Mouse (Mus musculus) G1E (cell line): ENCODE results near the gene Tbc1d24. TPM values are rescaled to one million over a fixed set of nuclear protein-coding genes. Genes with fewer than 3 reads are reported as not detected.

ENCODE experiments used
- ATAC-seq: 2 replicates; pipeline ENCODE4 v1.8.0; 2016; ENCODE audit warnings: mild to moderate bottlenecking; ENCODE audit not compliant: insufficient number of reproducible peaks, poor library complexity, low FRiP score, severe bottlenecking; ENCODE audit errors: extremely low read depth
- DNase-seq: peaks from one replicate; pipeline ENCODE4 v3.0.0; 2012; ENCODE audit warnings: low spot score
- H3K27me3 ChIP-seq: 2 replicates; pipeline ENCODE4 v1.6.1; 2012; ENCODE audit warnings: mild to moderate bottlenecking, low read length, inconsistent platforms; ENCODE audit not compliant: insufficient read depth
- H3K36me3 ChIP-seq: replicated peaks from 2 replicates; pipeline ENCODE3; 2012; ENCODE audit warnings: mild to moderate bottlenecking, inconsistent platforms
- H3K4me1 ChIP-seq: 2 replicates; pipeline ENCODE4 v1.6.1; 2012; ENCODE audit warnings: low read depth, low read length, inconsistent platforms, mixed read lengths; ENCODE audit not compliant: insufficient read depth
- H3K4me3 ChIP-seq: 2 replicates; pipeline ENCODE4 v1.5.1; 2012; ENCODE audit warnings: low read depth, mild to moderate bottlenecking, inconsistent platforms, low read length, moderate library complexity, mixed read lengths
- H3K9me3 ChIP-seq: replicated peaks from 2 replicates; pipeline ENCODE4 v1.6.1; 2012; ENCODE audit warnings: inconsistent platforms
- CTCF ChIP-seq: IDR thresholded peaks from 2 replicates; pipeline ENCODE4 v1.5.1; 2012; ENCODE audit warnings: low read depth, low read length, inconsistent platforms, mixed read lengths
- GATA1 ChIP-seq: IDR thresholded peaks from 2 replicates; pipeline ENCODE4 v1.6.1; 2012; ENCODE audit warnings: borderline replicate concordance, low read length, inconsistent platforms, mixed read lengths
- GATA2 ChIP-seq: IDR thresholded peaks from 2 replicates; pipeline ENCODE4 v1.6.1; 2012; ENCODE audit warnings: low read depth, low read length, inconsistent platforms, borderline replicate concordance
- POLR2AphosphoS5 ChIP-seq: IDR thresholded peaks from 2 replicates; pipeline ENCODE4 v1.6.1; 2012; ENCODE audit warnings: low read depth, low read length, inconsistent platforms; ENCODE audit not compliant: insufficient replicate concordance
- TAL1 ChIP-seq: conservative IDR thresholded peaks from 2 replicates; pipeline ENCODE4 v1.6.1; 2012; ENCODE audit warnings: low read depth, low read length, inconsistent platforms, mixed read lengths
- polyA plus RNA-seq: library from polyadenylated mRNA; stranded (reverse); fragments of >175 nt; gene quantifications from 2 replicates; pipeline ENCODE4 v1.2.3, GENCODE M21; 2012
- total RNA-seq, 2 experiments: library from RNA; stranded (forward) in 1 of 2; stranded (reverse) in 1 of 2; fragments of 200-1000 nt in 1 of 2; fragments of >200 nt in 1 of 2; fragmentation: Nextera tagmentation in 1 of 2; gene quantifications; 2 replicates each; pipeline ENCODE4 v1.2.3; 2014 to 2017

Gene Tbc1d24
- total and polyA plus RNA-seq, 3 experiments, result 23.4 to 120 (median 59.1) TPM

GRCm38 (mm10) chr17:24243311-24243969, 38.1 kb upstream of the Tbc1d24 start:
- no peak overlapping the region for H3K4me3 ChIP-seq
- peaks cover 13% of the 10 kb centered on the region; the same call in 1 of the 2 replicates for H3K9me3 ChIP-seq
- peaks cover 15% of the 10 kb centered on the region for H3K4me1 ChIP-seq
- TF ChIP-seq POLR2AphosphoS5 (no peak), GATA1 (no peak), GATA2 (no peak), CTCF (no peak), TAL1 (no peak)
- H3K27me3 ChIP-seq, result no peaks in the 10 kb centered on the region
- H3K36me3 ChIP-seq, result peaks cover 89% of the 10 kb centered on the region
- ATAC-seq (no peak), DNase-seq (no peak)

GRCm38 (mm10) chr17:24236921-24237320, 31.6 kb upstream of the Tbc1d24 start:
- peaks cover 16% of the 10 kb centered on the region for H3K4me1 ChIP-seq
- H3K4me3 ChIP-seq, result no peak overlapping the region
- ATAC-seq, result no peak
- H3K36me3 ChIP-seq, result peaks cover 96% of the 10 kb centered on the region
- H3K9me3 ChIP-seq, result peaks cover 6% of the 10 kb centered on the region; the same call in 1 of the 2 replicates
- no peaks in the 10 kb centered on the region for H3K27me3 ChIP-seq
- TF ChIP-seq CTCF (no peak), GATA2 (no peak), GATA1 (no peak), TAL1 (no peak), POLR2AphosphoS5 (no peak)
- DNase-seq, result no peak

DNA sequence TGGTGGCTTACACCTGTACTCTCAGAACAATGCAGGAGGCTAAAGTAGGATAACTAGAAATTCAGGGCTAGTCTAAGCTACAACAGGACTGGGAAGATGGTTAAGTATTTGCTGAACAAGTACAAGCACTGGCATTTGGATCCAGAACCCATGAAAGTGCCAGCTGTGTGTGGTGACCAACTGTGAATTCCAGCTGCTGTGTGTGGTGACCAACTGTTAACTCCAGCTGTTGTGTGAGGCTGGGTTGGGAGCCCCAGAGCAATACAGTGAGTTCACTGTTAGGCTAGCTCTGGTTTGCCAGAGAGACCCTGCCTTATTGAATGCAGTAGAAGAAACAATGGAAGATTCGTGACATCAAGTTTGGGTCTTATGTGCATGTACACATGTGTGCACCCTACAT, 31.1 kb upstream of the Tbc1d24 start:
- Histone ChIP-seq H3K27me3 (no peaks in the 10 kb centered on the region), H3K36me3 (peaks cover 96% of the 10 kb centered on the region), H3K9me3 (peaks cover 6% of the 10 kb centered on the region; the same call in 1 of the 2 replicates), H3K4me1 (peaks cover 20% of the 10 kb centered on the region), H3K4me3 (no peak overlapping the region)
- ATAC-seq, result no peak
- TF ChIP-seq GATA2, result no peak
- TF ChIP-seq CTCF, result no peak
- no peak for TF ChIP-seq TAL1
- TF ChIP-seq GATA1, result no peak
- TF ChIP-seq POLR2AphosphoS5, result no peak
- DNase-seq, result no peak

GRCm38 (mm10) chr17:24227941-24228340, 22.6 kb upstream of the Tbc1d24 start:
- ATAC-seq (no peak), DNase-seq (no peak)
- TF ChIP-seq POLR2AphosphoS5, result no peak
- TF ChIP-seq GATA2, result no peak
- TF ChIP-seq CTCF, result no peak
- no peak for TF ChIP-seq TAL1
- no peak for TF ChIP-seq GATA1
- peak overlapping the region; percentile 46; the same call in 1 of the 2 replicates for H3K4me3 ChIP-seq
- no peaks in the 10 kb centered on the region for H3K9me3 ChIP-seq
- peaks cover 73% of the 10 kb centered on the region for H3K4me1 ChIP-seq
- H3K27me3 ChIP-seq, result no peaks in the 10 kb centered on the region
- H3K36me3 ChIP-seq, result peaks cover 90% of the 10 kb centered on the region

GRCm38 (mm10) chr17:24226721-24227120, 21.4 kb upstream of the Tbc1d24 start:
- no peak for ATAC-seq
- Histone ChIP-seq H3K4me3 (peak overlapping the region; percentile 34; the same call in 1 of the 2 replicates), H3K27me3 (no peaks in the 10 kb centered on the region), H3K36me3 (peaks cover 90% of the 10 kb centered on the region), H3K4me1 (peaks cover 80% of the 10 kb centered on the region), H3K9me3 (no peaks in the 10 kb centered on the region)
- no peak for DNase-seq
- TF ChIP-seq GATA1, result no peak
- TF ChIP-seq CTCF, result no peak
- no peak for TF ChIP-seq POLR2AphosphoS5
- TF ChIP-seq TAL1, result no peak
- TF ChIP-seq GATA2, result no peak

DNA sequence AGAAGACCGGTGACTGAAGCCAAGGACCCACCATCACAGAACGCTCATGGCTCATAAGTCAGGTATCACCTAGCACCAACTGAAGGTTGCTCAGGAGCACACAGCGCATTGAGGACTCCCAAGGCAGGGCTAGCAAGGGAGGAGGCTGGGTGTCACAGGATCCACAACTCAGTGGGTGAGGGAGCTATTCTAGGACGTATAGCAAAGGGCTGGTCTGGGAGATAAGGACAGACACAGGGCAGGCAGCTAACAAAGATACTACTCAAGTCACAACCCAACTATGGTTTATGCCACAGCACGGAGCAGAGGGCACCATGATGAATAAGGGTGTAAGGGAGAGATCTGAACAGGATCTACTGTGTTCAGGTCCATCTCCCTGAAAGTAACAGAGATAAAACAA, 20.5 kb upstream of the Tbc1d24 start:
- Histone ChIP-seq H3K4me1 (peaks cover 82% of the 10 kb centered on the region), H3K36me3 (peaks cover 82% of the 10 kb centered on the region), H3K27me3 (no peaks in the 10 kb centered on the region), H3K9me3 (no peaks in the 10 kb centered on the region), H3K4me3 (no peak overlapping the region; the same call in 1 of the 2 replicates)
- DNase-seq (no peak), ATAC-seq (peak; percentile 82)
- peak; percentile 88 for TF ChIP-seq TAL1
- no peak for TF ChIP-seq GATA2
